Mouse (Mus musculus) kidney, postnatal 14 days (tissue): ENCODE results near the gene Dmgdh.

Source experiments
- DNase-seq: peaks from one replicate; pipeline ENCODE4 v3.0.0; 2022; ENCODE audit warnings: mixed read lengths

Dmgdh gene

GRCm38 (mm10) chr13:93674131-93674561, at the start of gene Dmgdh, which contains the start of gene Bhmt2:
Gene Dmgdh (plus strand): TSS chr13:93674433.
Gene Bhmt2 (minus strand): TSS chr13:93674302.
- peak; percentile 51 for DNase-seq

DNA sequence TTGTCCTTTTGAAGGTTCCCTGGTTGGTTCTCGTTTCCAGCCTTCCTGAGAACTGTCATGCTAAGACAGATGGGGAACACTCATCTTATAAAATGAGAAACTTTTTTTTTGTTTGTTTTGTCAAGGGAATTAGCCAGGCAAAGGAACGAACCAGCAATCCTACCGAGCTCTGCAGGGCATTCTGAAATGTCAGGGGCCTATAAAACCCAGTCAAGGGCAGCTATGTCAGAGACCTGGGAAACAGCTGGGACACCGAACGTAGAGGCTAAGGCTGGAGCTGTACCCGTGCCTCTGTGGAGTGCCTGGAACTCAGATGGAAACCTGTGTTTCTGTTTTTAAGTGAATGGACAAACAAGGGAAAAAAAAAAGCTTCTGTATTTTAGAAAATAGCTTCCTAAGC, 45.4 kb upstream of the Dmgdh start:
- no peak for DNase-seq

DNA sequence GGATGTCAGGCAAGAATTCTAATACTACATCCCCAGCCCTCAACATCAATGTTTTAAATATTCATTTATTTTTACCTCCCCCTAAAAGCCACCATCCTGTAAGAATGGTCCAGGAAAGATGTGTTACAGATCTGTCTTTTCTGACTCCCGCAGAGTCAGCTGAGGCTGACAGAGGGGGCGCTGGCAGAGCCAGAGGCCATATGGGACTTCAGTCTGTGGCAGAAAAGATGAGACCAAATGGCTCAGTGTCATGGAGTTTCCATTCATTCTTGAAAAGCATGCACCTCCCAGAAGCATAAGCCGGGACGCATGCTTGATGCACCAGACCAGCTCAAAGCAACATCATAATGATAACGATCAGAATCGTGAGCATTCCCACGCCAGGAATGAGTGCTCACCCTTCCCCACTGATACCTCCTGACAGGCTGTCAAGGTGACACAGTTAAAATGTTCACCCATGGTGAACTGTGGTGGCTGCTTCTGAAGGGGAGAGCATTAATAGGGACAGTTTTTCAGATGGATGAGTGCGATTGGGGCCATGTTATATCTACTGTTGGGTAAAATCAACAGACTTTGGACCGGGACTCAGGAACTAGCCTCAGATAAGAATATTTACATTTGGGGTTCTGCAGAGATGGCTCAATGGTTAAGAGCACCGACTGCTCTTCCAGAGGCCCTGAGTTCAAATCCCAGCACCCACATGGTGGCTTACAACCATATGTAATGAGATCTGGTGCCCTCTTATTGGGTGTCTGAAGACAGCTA, 43.1 kb upstream of the Dmgdh start:
- no peak for DNase-seq

- no peak for DNase-seq
Observed at GRCm38 (mm10) chr13:93632927-93633326, 41.3 kb upstream of the Dmgdh start.

DNA sequence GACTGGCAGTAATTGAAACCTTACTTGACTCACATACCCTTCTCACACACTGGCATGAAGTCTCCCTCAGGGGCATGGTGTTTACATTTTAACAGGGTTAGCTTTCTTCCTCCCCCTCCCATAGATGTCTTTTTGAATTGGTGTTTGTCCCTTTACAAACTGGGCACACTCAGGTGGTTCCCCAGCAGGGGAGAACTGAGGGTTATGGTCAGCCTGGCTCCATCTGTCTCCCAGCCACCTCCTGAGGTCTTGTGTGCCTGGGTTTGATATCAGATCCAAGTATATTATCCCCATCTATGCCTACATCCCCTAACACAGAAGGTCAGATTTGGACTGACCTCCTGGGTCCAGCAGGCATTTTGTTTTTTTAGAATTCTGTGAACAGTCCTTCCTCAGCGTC, 37.7 kb upstream of the Dmgdh start:
- DNase-seq: no peak

DNA sequence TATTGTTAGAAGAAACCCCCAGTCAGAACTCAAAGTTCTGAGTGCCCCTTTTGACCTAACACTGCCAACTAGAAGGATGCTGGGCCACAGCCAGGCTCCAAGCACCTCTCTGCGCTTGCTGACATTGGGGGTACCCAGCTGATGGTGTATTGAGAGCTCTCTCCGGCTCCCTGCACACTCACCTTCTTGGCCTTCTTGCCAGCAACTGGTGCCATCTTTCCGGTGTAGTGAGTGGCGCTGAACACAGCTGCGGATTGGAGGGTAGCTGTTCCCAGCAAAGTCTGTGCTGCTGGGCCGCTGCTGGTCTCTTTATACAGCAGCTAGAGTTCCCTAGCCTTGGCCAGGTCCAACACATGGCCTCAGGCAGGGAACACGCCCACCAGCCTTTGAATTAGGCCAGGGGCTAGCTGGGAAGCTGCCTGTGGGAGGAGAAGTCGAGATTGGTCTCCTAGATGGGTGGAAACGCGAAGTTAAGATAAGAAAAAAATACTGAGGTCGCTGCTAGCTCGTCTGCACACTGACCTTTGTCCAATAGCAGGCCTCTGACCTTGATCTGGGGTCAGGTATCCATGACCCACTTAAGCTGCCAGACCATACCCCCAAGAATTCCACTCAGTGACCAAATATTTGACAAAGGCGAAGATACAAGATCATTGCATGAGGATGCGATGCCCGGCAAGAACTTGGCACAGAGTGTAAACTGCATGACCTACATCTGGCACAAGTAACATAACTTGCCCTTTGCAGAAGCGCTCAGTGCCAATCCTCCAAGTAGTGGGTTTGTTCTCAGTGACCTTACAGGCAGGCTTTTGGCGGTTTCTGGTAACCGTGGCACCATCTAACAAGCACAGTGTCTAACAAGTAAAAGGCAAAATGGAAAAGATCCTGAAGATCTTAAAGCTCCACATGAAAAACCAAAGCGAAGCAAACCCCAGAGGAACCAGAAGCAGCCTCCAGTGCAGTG, 36.7 kb upstream of the Dmgdh start, which contains the start of gene Bhmt:
Gene Bhmt (minus strand): TSS at position 680 of the 964 bp plus-strand sequence.
- no peak for DNase-seq

DNA sequence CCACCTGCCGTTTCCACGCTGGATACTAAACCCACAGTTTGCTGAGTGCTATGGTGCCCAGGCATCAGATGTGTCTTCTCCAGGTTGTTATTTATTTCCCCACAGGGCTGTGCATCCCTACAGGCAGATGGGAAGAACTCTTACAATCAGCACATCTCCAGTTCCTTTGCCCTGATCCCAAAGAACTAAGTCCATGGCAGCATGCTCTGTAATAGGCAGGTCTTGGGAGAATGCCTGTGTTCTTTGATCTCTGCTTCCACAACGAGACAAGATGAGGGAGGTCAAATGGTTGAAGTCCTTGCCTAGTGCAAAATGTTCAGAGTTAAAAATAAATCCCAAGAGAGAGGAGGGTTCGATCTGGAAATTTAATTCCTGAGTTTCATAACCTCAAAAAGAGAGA, 34.6 kb upstream of the Dmgdh start:
- DNase-seq: peak; percentile 67

GRCm38 (mm10) chr13:93648387-93649130, 25.7 kb upstream of the Dmgdh start:
- DNase-seq: peak; percentile 43

DNA sequence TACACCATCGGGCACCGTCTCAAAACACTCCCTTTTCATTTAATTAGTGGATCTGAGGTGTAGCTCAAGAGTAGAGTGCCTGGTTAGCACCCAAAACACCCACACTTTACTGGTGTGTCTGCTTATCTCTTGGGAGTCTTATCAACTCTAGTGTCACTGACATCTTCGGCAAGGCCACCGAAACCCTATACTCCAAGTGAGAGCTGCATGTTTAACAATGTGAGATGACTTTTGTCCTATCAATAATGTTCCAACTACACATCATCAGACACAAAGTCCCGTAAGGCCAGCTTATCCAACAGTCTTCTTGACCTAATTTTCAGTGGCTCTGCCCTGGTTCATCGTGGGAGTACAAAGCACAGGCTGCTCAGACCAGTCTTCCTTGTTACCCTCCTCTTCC, 20.9 kb upstream of the Dmgdh start:
- DNase-seq: no peak

DNA sequence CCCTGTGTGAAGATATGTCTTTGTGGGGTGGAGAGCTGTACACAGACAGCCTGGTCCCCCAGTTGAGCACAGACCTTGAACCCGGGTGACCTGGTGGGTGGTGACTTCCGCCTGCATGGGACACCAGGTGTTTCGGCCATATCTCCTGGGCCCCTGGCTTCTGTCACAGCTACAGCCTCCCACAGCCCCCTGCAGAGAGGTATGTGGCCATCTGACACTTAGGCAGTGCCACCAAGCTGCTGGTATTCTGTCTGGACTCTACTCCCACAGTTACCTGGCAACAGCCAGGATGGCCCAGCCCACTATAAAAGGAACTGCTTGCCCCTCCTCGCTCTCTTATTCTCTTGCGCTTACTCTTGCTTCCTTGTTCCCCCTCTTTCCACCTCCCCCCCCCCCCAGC, 16.3 kb upstream of the Dmgdh start:
- DNase-seq: no peak

- no peak for DNase-seq
Observed at GRCm38 (mm10) chr13:93667586-93667985, 6.6 kb upstream of the Dmgdh start.

DNA sequence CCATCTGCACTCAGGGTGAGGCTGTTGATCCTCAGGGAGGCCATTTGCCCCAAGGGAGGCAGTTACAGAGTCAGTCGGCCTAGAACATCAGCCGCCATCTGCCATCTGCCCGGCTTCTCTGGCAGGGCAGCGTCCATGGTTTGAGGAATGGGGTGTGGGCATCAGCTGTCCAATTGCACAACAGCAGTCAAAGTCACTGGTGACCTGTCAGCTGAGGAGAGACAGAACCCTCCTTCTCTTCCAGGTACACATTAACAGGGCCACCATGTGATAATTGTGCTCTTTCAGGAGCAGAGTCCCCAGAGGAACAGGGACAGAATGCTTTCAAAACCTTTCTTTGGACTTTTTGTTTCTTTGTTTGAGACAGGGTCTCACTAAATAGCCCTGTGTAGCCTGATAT, 1.9 kb upstream of the Dmgdh start:
- peak; percentile 56 for DNase-seq

DNA sequence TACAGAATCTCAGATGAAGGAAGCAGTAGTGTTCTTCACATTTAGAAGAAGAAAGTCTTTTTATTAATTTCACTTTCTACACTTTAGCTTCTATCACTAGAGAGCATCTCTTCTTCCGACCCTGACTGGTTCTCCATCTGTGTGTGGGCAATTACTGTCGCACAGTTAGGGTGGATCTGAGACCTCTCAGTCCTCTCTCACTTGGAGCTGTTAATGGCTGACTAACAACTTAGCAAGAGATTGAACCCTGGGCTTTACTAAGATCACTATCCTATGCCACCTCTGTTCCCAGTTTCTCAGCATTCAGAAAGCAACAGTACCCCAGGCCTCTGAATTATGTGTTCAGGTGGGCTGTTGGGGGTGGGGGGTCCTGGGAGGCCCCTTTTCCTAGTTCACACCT, 937 bp upstream of the Dmgdh start:
- DNase-seq: peak; percentile 17

DNA sequence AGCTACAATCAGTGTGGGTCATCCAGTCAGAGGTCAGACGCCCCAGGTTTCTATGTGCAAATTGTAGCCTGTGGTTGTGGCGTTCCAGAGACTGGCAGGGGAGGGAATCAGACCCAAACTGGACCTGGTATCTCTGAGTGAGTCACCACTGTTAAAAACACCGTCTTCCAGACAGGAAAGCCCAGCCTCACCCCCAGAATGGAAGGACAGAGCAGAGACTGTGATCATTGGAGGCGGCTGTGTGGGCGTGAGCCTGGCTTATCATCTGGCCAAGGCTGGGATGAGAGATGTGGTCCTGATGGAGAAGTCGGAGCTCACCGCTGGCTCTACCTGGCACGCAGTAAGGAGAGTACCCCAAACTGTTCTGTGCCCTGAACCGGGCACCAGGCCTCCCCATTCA, 2.6 kb downstream of the Dmgdh start:
- DNase-seq: no peak

DNA sequence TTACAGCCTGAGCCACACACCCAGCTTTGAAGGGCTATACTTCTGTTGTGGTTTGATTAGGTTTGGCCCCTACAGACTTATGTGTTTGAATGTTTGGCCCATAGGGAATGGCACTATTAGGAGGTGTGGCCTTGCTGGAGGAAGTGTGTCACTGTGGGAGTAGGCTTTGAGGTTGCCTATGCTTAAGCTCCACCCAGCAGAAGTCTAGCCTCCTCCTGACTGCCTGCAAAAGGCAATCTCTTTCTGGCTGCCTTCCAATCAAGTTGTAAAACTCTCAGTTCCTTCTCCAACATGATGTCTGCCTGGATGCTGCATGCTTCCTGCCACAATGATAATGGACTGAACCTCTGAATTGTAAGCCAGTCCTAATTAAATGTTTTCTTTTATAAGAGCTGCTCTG, 9.1 kb downstream of the Dmgdh start:
- no peak for DNase-seq

- DNase-seq: no peak
Observed at GRCm38 (mm10) chr13:93685226-93685625, 11.0 kb downstream of the Dmgdh start.

GRCm38 (mm10) chr13:93687321-93687720, 13.1 kb downstream of the Dmgdh start:
- no peak for DNase-seq

DNA sequence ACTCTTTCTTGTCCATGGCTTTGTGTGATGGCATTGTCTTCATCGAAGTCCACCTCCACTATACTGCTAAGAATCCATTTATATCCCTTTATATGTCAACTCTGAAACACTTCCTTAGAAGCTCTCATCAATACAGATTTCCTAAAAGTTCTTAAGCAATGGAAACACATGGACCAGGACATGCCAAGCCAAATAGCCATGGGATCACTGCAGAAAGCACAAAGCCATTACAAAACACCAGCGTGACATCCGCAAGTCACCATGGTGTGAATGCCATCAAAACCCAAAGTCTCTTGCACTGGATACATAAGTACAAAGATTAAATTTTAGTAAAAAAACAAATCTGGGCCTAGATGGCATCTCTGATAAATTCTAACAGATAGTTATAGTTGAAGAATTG, 15.3 kb downstream of the Dmgdh start:
- DNase-seq: no peak

- DNase-seq: no peak
Observed at GRCm38 (mm10) chr13:93690821-93691220, 16.6 kb downstream of the Dmgdh start.

DNA sequence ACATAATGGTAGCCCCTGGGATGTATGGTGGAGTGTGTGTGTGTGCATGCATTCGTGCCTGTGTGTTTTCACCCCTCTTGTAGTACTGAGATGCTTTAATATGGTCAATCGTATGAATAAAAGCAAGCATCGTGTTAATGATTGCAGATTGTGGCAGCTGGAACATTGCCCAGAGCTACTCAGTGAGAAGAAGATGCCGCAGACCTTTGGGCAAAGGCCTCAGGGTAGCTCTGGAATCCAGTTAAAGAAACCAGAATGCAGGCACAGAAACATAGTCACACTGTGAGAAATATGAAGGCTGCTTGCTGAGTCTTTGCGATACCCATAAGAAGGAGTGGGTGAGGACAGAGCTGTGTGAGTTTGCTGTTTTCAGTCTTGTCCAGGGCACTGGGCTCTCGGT, 24.6 kb downstream of the Dmgdh start:
- DNase-seq: peak; percentile 85

DNA sequence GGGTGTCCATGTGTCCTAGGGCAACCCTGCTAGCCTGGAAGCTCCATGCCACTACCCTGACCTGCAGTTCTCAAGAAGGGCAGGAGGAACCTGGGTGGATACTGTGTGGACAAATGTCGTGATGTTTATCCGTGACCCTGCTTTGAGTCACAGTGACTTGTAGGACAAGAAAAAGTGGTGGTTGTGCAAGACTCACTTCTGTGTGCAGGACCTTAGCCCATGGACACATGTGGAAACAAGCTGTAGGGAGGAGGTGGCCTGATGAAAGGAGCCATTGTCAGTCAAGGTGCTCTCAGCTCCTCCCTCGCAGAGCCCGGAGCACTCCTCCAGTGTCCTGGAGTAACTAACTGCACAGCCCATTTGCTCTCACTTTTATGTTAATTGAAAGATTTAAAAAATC, 31.5 kb downstream of the Dmgdh start:
- DNase-seq: no peak

DNA sequence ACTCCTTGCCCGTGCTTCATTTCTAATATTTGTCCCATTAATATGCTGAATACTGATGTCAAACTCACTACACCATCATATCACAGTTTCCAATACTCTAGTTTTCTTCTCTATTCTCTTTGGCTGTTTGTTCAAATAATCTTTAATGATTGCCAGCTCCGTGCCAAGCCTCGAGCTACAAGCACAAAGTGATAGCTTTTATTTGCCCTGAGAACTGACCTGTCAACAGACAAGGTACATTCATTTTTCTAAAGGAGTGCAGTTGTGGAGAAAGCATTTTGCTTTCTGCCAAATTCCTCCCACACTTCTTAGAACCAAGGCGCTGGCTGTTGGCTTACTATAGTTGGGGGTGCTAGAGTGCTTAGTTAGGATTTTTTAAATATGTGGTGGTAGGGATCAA, 33.0 kb downstream of the Dmgdh start:
- no peak for DNase-seq

DNA sequence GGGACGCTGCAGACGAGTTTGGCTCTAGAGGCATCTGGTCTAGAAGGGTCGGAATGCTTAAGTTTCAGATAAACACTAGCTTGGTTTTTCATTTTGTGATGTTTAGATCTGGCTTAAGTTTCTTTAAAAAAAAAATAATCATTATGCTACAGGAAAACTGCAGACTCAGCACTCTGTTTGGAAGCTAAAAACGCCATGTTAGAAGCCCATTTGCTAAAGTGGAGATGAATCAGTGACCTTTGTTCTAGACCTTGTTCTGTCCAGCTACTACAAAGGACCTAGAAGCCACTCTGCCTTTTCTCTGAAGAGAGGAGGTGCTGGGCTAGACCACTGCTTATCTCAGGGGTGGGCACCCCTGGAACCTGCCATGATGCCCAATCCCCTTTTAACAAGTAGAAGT, 36.1 kb downstream of the Dmgdh start:
- DNase-seq: no peak
